Mouse (Mus musculus): Measurements from ENCODE around the gene Mast4. TPM values are rescaled to one million over a fixed set of nuclear protein-coding genes. Genes with fewer than 3 reads are reported as not detected.

Gene Mast4
- 10 to 100 TPM; 13.0 to 16.3 TPM for polyA plus RNA-seq (2017; shearing (Covaris generic))

DNA sequence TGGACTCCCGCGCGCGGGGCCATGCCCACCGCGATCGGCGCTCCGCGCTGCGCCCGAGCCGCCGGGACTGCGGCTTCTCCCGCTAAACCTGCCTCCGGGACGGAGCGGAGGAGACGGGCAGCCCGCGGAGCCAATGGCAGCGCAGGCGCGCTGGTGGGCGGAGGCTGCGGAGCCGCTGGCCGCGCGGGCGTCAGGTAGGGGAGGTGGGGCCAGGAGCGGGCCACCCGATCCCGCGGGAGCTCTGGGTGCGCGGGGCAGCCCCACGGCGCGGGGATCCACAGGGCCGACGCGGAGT is at the start of gene Mast4:
Mast4 (minus strand) TSS at position 106 of the 295 bp plus-strand sequence.

DNA sequence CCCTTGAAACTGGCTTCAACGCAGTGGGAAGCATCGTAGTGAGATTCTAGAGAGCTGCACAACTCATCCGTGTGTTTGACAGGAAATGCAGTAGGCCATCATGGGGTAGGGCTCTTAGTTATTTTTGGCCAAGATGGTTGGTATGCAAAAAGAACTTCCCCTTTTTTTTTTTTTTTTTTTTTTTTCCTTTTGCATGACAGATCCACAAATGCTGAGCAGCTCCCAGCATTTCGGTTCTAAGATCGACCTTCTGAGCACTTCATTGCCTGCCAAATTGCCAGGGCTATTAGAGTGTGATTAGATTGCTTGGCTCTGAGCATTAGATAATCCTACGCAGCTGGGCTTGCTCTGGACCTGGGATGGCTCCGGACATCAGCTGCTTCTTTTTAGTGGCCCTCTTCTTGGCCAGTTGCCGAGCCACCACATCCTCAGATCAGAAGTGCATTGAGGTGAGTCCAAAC is 640.9 kb downstream of the Mast4 start, which contains the start of gene Cd180:
Cd180 (plus strand) TSS at position 218 of the 461 bp plus-strand sequence.

